Mouse (Mus musculus) right cerebral cortex, postnatal 10 days (tissue): ENCODE results near the gene Olfr181.

ENCODE experiments used
- DNase-seq, 2 experiments: peaks; one replicate each; pipeline ENCODE4 v3.0.0; 2021; ENCODE audit warnings: low spot score in 2 of 2

The Olfr181 gene

DNA sequence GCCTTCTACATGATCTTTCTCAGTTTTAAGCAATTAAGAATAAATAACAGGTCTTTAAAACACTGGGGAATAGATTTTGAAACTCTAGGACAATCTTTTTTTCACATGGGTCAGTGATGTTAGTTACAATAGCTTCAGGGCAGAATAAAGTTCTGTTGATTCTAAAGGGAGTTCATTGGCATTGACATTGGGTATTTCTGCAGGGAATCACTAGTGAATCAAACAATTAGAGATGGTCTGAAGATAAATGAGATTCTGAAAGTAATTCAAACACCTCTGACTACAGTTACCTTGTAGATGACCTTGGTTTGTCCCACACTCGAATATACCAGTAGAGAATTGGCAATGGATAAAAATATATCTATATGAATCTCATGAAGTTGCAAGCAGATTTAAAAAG is at the start of gene Olfr181:
TSS of gene Olfr181 (minus strand) at position 101 of the 400 bp plus-strand sequence.
- DNase-seq = no peak

DNA sequence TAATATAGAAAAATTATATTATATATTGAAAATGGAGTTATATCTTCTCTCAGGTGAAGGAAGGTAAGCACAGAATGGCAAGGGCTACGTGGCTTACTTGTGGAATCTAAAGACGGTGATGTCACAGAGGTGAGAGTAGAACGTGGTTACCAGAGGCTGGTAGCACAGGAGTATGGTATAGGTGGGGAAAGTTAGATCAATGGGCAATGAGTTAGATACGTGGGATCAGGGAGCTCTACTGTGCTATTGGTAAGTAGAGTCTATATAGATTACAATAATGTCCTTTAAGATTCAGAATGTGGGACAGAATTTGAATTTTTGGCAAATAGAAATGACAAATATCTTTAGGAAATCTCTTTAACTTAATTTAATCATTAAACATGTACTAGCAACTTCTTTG is 737 bp upstream of the Olfr181 start, which contains the start of gene Olfr180:
TSS of gene Olfr180 (minus strand) at position 101 of the 400 bp plus-strand sequence.
- no peak for DNase-seq

DNA sequence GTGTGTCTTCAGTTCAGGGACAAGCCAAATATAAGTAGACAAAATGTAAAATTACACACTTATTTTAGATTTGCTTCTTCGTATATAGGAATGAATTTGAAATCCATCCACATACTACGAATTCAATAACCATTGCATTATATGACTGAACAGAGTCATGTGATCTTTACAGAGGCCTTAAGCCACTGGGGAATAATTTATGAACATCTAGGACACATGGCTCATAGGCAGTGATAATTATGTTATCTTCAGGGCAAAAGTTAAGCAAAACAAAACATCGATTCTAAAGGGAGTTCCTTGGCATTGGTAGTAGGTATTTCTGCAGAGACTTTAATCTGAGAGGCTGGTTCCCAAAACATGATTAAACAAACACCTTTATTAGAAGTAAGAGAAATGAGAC is 36.6 kb downstream of the Olfr181 start, which contains the start of gene Olfr178:
TSS of gene Olfr178 (minus strand) at position 101 of the 400 bp plus-strand sequence.
- DNase-seq = no peak

DNA sequence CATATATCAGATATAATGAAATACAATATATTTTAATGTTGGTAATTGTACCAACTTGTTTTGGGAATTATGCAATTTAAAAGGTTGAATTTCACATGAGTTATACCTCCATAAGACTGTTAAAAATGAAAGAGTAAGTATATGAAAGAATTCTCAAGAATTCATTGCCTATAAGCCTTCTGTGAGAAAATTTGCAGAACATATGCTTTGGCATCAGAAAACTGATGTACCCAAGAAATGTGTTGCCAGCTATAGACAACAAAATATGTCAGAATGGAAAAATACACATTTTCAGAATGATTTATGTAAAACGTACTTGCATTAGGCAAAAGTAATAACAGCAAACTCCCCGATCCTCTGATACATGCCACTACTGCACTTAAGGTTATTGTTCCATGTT is 44.1 kb downstream of the Olfr181 start:
- no peak for DNase-seq
